Mouse (Mus musculus) E14TG2a.4 (cell line): ENCODE data around the gene Il25.

ENCODE experiments used
- H3K27me3 ChIP-seq: 2 replicates; pipeline ENCODE4 v1.6.1; 2014; ENCODE audit warnings: low read length, control low read depth; ENCODE audit not compliant: insufficient read depth
- H3K36me3 ChIP-seq: 2 replicates; pipeline ENCODE4 v1.6.1; 2014; ENCODE audit warnings: low read length, control low read depth; ENCODE audit not compliant: insufficient read depth
- H3K4me1 ChIP-seq: replicated peaks from 2 replicates; pipeline ENCODE4 v1.6.1; 2014; ENCODE audit warnings: low read depth, low read length, control low read depth
- H3K4me3 ChIP-seq: replicated peaks from 2 replicates; pipeline ENCODE4 v1.5.1; 2014; ENCODE audit warnings: mild to moderate bottlenecking, low read length
- H3K9me3 ChIP-seq: 2 replicates; pipeline ENCODE4 v1.6.1; 2014; ENCODE audit warnings: low read length, control low read depth
- CTCF ChIP-seq: conservative IDR thresholded peaks from 2 replicates; pipeline ENCODE4 v1.5.1; 2014; ENCODE audit warnings: low read length
- NANOG ChIP-seq: IDR thresholded peaks from 2 replicates; pipeline ENCODE4 v1.6.1; 2014; ENCODE audit warnings: borderline replicate concordance, low read length, mixed read lengths
- POU5F1 ChIP-seq: IDR thresholded peaks from 2 replicates; pipeline ENCODE4 v1.6.1; 2014; ENCODE audit warnings: low read length, borderline replicate concordance

The Il25 gene

DNA sequence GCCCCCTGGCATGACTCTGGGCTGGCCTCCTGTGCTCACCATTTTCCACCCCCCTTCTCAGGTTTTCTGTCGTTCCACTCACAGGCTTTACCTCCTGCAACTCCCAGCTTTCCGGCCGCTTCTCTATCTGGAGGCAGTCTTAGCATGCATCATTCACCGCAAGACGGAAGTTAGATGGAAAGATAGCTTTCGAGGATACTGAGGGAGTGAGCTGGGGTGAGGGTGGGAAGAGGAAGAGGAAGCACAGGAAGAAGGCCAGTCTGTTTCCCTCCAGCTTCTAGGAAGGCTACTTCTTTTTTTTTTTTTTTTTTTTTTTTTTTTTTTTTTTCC, 4.3 kb downstream of the Il25 start:
- TF ChIP-seq POU5F1, result no peak
- TF ChIP-seq NANOG, result no peak
- no peak for TF ChIP-seq CTCF
- peaks cover 36% of the 10 kb centered on the region for H3K4me1 ChIP-seq
- H3K27me3 ChIP-seq, result peaks cover 48% of the 10 kb centered on the region
- no peaks in the 10 kb centered on the region for H3K36me3 ChIP-seq
- H3K9me3 ChIP-seq, result no peaks in the 10 kb centered on the region
- H3K4me3 ChIP-seq, result no peak overlapping the region

DNA sequence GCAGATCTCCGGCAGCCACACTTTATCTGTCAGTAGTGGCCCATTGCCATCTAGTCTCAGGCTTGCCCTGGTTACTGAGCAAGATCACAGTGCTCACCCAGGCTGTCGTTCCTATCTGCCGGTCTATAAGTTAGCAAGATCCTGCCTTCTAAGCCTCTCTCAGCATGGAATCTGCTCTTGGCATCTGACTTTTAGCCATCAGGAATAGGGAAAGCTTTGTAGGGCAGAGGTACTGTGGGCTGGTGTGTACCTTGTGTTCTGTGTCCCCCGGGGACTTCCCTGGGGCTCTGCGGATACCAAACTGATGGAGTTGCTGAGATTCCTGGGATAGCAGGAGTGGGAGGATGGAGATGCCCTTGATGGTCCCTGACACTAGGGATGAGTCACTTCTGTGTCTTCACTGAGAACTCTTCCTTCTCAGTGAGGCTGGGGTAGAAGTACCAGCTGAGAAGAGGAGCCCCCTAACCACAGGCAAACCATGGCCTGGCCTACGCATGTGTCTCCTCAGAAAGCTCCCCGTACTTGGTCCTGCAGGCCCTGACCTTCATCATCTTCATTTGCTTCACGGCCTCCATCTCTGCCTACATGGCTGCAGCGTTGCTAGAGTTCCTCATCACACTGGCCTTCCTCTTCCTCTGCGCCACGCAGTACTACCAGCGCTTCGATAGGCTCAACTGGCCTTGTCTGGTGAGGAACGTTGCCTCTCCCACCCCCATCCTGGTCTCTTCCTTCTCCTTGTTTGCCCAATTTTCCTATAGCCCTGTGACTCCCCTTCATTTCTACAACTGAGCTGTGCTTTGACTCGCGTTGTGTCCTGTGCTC, 5.1 kb downstream of the Il25 start:
- H3K36me3 ChIP-seq, result no peaks in the 10 kb centered on the region
- no peaks in the 10 kb centered on the region for H3K9me3 ChIP-seq
- no peak overlapping the region for H3K4me3 ChIP-seq
- peaks cover 49% of the 10 kb centered on the region for H3K27me3 ChIP-seq
- H3K4me1 ChIP-seq, result peaks cover 28% of the 10 kb centered on the region
- TF ChIP-seq NANOG (no peak), CTCF (no peak), POU5F1 (no peak)

DNA sequence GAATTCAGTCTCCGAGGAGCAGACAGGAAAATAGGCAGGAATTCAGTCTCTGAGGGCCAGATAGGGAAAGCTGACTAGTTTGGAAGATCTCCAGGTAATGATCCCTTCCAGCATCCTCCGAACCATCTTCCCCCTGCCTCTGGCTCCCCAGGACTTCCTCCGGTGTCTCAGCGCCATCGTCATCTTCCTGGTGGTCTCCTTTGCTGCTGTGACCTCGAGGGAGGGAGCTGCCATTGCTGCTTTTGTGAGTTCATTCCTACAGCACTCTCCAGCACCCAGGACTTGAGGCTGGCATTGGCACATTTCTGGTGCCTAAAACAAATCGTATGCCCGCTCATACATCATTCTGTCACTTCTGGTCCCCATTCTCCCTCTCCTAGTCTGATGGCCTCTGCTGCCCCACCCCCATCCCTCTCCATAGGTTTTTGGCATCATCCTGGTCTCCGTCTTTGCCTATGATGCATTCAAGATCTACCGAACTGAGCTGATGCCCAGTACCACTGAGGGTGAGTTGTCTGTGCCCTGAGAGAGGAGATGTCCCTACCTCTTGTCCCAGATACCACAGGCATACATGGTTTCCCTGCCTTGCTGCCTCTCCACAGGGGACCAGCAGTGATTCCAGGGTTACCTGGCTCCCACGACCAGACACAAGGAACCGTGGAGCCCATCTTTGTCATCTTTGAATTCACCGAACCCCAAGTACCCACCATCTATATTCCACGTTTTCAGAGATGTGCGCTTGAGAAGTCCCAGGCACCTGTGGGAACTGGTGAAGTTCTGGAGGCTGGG, 6.1 kb downstream of the Il25 start:
- H3K9me3 ChIP-seq, result no peaks in the 10 kb centered on the region
- H3K4me3 ChIP-seq, result no peak overlapping the region
- TF ChIP-seq POU5F1 (no peak), NANOG (no peak), CTCF (no peak)
- no peaks in the 10 kb centered on the region for H3K36me3 ChIP-seq
- peaks cover 52% of the 10 kb centered on the region for H3K27me3 ChIP-seq
- peaks cover 22% of the 10 kb centered on the region for H3K4me1 ChIP-seq

DNA sequence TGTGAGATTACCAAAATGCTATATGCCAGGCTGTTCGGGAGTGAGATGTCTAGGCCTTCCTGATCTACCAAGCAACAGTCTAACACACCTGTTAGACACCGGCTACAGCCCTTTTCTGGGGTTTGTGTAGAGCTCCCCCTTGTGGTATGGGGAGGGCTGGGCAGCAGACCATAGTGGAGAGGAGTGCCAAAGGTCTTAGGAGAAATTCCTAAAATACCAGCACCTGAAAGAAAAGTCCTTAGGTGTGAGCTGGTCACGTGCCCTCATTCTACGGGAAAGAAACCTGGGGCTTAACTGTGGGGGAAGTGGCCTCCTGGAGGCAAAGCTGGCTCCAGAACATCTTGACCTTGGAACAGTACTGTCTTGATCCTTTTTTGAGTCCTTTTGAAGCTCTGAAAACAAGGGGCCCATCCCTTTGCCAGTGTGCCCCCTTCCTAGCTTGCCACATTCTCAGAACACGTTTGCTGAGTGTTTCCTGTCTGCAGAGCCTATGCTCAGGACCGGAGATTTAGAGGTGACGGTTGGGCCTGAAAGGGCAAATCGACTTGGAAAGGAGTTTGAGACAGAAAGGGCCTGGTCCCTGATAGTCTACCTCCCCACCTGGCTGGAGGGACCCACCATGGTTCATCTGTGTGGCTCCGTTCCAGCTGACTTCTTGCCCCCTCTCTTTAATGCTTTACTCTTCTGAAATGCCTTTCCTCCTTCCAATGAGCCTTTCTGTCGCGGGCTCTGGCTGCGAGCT, 7.1 kb downstream of the Il25 start:
- Histone ChIP-seq H3K9me3 (no peaks in the 10 kb centered on the region), H3K36me3 (no peaks in the 10 kb centered on the region), H3K27me3 (peaks cover 47% of the 10 kb centered on the region), H3K4me3 (no peak overlapping the region), H3K4me1 (peaks cover 21% of the 10 kb centered on the region)
- TF ChIP-seq CTCF, result peak; percentile 92
- TF ChIP-seq POU5F1, result no peak
- no peak for TF ChIP-seq NANOG

DNA sequence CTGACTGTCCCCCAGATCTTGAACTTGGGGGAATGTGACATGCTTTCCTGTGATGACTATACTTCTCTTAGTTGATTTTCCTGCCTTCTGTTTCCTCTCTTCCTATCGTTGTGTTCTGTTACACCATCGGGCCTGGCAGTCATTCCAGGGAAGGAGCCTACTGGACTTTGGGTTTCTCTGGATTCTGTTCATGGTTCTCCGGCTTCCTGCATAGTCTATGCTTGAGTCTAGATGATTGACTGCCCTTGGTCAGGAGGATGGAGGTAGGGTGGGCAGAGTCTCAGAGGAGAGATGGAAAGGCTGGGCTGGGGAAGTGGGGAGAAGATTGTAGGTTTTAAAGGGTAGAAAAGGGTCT, 7.7 kb downstream of the Il25 start:
- TF ChIP-seq CTCF (no peak), POU5F1 (no peak), NANOG (no peak)
- Histone ChIP-seq H3K4me1 (peaks cover 16% of the 10 kb centered on the region), H3K9me3 (no peaks in the 10 kb centered on the region), H3K27me3 (peaks cover 46% of the 10 kb centered on the region), H3K4me3 (no peak overlapping the region), H3K36me3 (no peaks in the 10 kb centered on the region)

DNA sequence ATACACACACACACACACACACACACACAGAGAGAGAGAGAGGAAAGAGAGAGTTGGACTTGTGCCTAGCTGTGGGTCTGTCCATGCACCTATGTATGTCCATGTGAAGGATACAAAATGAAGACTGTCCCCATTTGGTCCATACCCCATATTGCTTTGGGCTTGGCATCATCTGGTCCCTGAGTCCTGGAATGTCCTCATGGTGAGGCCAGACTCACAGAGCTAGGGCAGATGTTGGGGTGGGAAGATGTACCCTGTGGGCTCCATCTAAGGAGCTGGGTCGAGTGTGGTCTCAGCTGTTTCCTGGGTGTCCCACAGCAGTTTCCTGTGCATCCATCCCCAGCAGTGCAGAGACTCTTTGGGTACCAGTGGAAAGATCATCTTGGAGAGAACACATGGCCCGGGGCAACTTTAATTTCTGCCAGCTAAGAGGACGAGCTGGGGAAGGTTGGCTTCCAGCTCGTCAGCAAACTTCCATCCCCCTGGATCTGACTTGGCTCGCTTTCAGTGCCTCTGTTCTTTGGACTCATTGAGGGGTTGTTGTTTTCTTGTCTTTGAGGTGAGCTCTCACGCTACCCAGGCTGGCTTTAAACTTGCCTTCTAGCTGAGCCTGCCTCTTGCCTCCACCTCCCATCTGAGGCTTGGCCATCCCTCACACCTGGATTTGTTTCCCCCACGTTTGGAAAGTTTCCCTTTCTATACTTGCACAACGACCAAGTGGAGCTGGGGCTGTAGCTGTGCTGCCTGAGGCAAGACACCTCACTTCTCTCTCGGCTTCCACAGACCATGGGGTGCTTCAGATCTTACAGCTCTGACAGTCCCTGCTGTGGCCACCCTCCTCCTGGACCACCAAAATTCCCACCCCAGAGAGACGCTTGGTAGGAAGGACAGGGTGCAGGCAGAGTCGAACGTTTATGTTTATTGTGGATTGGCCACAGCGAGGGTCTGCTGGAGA, 8.8 kb downstream of the Il25 start:
- no peak overlapping the region for H3K4me3 ChIP-seq
- TF ChIP-seq NANOG, result no peak
- peaks cover 45% of the 10 kb centered on the region for H3K27me3 ChIP-seq
- no peaks in the 10 kb centered on the region for H3K36me3 ChIP-seq
- H3K9me3 ChIP-seq, result no peaks in the 10 kb centered on the region
- H3K4me1 ChIP-seq, result peaks cover 16% of the 10 kb centered on the region

DNA sequence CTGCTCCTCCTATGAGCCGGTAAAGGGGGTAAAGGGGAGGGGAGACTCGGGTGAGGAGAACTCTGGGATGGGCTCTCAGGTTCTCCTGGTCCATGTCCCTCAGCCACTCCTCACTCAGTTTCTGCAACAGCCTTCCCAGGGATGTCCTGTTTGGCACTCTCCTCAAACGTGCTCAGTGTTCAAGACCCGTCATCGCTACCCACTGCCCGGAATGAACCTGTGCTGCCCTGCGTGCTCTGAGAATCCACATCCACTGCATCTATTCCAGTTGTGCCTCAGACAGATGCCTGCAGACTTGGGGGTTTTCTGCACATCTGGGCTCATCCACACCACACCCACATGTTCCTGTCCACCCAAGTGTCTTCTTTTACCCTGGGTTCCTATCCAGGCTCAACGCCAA, 10.0 kb downstream of the Il25 start:
- H3K4me1 ChIP-seq, result peaks cover 16% of the 10 kb centered on the region
- no peaks in the 10 kb centered on the region for H3K9me3 ChIP-seq
- no peaks in the 10 kb centered on the region for H3K36me3 ChIP-seq
- no peak overlapping the region for H3K4me3 ChIP-seq
- TF ChIP-seq NANOG (no peak), CTCF (no peak), POU5F1 (no peak)
- peaks cover 47% of the 10 kb centered on the region for H3K27me3 ChIP-seq

DNA sequence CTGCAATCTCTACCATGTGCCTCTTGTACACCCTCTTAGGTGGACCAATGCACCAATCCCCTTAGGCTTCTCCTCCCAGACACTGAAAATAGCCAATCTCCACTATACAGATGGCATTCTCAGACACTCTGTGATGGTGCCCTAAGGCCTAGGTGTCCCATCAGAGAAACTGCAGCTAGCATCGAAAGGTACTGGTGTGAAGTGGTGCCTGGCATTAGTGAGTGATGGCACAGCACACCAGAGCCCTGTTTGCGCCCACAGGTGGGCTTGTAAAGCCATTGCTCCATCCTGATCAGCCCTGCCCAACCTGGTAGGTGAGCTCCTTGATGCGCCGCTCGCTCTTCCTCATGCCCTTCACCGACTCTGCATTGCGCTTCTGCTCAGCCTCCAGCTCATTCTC, 11.5 kb downstream of the Il25 start:
- Histone ChIP-seq H3K36me3 (no peaks in the 10 kb centered on the region), H3K4me1 (peaks cover 15% of the 10 kb centered on the region), H3K4me3 (no peak overlapping the region), H3K27me3 (peaks cover 53% of the 10 kb centered on the region), H3K9me3 (peaks cover 2% of the 10 kb centered on the region; the same call in 1 of the 2 replicates)
- TF ChIP-seq POU5F1 (no peak), NANOG (no peak), CTCF (no peak)
